Mouse (Mus musculus): ENCODE results near the gene Npas3.

DNA sequence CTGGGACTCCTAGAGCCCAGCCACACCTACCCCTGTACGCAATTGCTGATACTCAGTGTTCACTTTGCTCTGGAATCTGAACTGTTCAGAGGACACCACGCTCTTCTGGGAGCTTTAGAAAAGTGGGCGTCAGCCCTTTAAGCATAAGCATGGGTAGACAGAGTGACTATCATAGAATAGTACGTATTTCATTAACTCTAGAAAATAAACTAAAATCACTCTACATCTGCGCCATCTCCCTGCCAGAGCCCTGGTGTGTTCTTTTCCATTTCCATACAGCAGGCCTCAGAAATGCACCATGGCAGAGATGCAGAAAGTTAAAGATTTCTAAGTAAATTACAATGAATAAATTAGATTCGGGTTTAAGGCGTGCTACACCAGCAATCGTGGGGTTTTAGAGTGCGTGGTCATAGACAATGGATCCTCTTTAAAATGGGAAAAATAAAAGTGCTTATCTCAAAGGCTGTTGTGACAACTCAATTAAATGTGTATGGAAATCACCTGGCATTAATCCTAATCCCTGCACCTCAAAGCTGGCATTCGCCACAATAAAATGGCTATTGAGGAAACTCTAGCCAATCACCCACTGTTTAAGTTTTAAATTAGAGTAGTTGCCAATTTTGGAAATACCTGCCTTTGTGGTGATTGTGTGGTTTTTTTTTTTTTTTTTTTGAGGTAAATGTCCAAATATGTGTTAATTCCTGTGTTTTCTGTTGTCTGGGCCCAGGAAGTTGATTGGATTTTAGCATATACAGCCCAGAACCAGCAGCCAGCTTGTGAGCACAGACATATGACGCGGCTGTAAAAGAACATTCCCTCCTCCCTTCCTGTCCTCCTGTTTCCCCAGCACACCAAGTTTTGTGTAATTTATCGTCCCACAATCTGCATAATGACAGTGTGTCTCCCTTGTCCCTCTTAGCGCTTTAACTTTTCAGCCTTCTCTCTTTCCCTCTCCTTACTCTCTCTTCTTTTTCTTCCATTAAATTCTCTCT is 737.7 kb downstream of the Npas3 start:
- TF ChIP-seq CTCF (IDR thresholded peaks at IDR 0.05; ENCODE audit: control insufficient read depth, insufficient read depth, insufficient read length) (no peak), MYOG (IDR thresholded peaks at IDR 0.05; ENCODE audit: control insufficient read depth, extremely low read depth, insufficient read length) (no peak), MAX (IDR thresholded peaks at IDR 0.05) (no peak)

All from C2C12 (cell line).